Mouse (Mus musculus) 416B (cell line): Measurements from ENCODE around the gene Gm17455.

Source experiments
- DNase-seq: peaks from one replicate; pipeline ENCODE4 v3.0.0; 2011; ENCODE audit warnings: low read depth

The Gm17455 gene

GRCm38 (mm10) chr10:60419624-60420023 lies 20.1 kb downstream of the Gm17455 start:
- no peak for DNase-seq

- DNase-seq, result no peak
Observed at GRCm38 (mm10) chr10:60422756-60423155, 23.2 kb downstream of the Gm17455 start.

- DNase-seq, result no peak
Observed at GRCm38 (mm10) chr10:60430001-60430400, 30.5 kb downstream of the Gm17455 start.

- DNase-seq, result no peak
Observed at GRCm38 (mm10) chr10:60430591-60430990, 31.1 kb downstream of the Gm17455 start.

- DNase-seq, result no peak
Observed at GRCm38 (mm10) chr10:60432679-60433078, 33.2 kb downstream of the Gm17455 start.

GRCm38 (mm10) chr10:60442321-60442720 lies 42.8 kb downstream of the Gm17455 start:
- DNase-seq, result no peak

- DNase-seq, result peak; percentile 14
Observed at GRCm38 (mm10) chr10:60443078-60443477, 43.6 kb downstream of the Gm17455 start.

GRCm38 (mm10) chr10:60445031-60445593 lies 45.6 kb downstream of the Gm17455 start:
- DNase-seq, result peak; percentile 26

- DNase-seq, result no peak
Observed at GRCm38 (mm10) chr10:60447186-60447585, 47.7 kb downstream of the Gm17455 start.
